Mouse (Mus musculus): ENCODE measurements around the gene Zfp759. TPM values are rescaled to one million over a fixed set of nuclear protein-coding genes. Genes with fewer than 3 reads are reported as not detected.
"Not testable (repeated sequence)": the region's sequence is repeated elsewhere in the genome, so short reads cannot be mapped to it uniquely, and the experiment has no call there.

The Zfp759 gene
- polyA plus RNA-seq, 1 experiment, result 3.2 TPM

GRCm38 (mm10) chr13:67112096-67112495 lies 9.4 kb upstream of the Zfp759 start:
- TF ChIP-seq POLR2A (IDR thresholded peaks at IDR 0.05; ENCODE audit: extremely low read depth, insufficient read depth, low read length), result no peak
- Histone ChIP-seq H3K4me3 (ENCODE audit: insufficient read depth, low read length) (no peak overlapping the region), H3K27ac (ENCODE audit: insufficient read depth, low read length) (no peak overlapping the region)

GRCm38 (mm10) chr13:67113287-67113686 lies 8.2 kb upstream of the Zfp759 start:
- no peaks in the 10 kb centered on the region for H3K4me1 ChIP-seq (ENCODE audit: control insufficient read depth, insufficient read depth, low read length)
- no peak for TF ChIP-seq POLR2A (IDR thresholded peaks at IDR 0.05; ENCODE audit: extremely low read depth, insufficient read depth, low read length)
- no peak for TF ChIP-seq CTCF (IDR thresholded peaks at IDR 0.05; ENCODE audit: extremely low read depth, insufficient read depth, low read length)
- H3K27ac ChIP-seq (ENCODE audit: insufficient read depth, low read length), result no peak overlapping the region
- H3K4me3 ChIP-seq (ENCODE audit: insufficient read depth, low read length), result no peak overlapping the region

More at GRCm38 (mm10) chr13:67112096-67112495, 9.4 kb upstream of the Zfp759 start:
- H3K4me1 ChIP-seq (ENCODE audit: control insufficient read depth, insufficient read depth, low read length), result peaks cover 3% of the 10 kb centered on the region

GRCm38 (mm10) chr13:67116163-67116562 lies 5.3 kb upstream of the Zfp759 start, which contains the start of gene Rslcan18:
Rslcan18 (minus strand) TSS chr13:67116263.
- H3K27ac ChIP-seq (ENCODE audit: insufficient read depth, low read length); H3K4me1 ChIP-seq (ENCODE audit: control insufficient read depth, insufficient read depth, low read length); H3K4me3 ChIP-seq (ENCODE audit: insufficient read depth, low read length): not testable (repeated sequence)

- H3K4me1 ChIP-seq (ENCODE audit: control insufficient read depth, insufficient read depth, low read length), result no peaks in the 10 kb centered on the region; the same call in 1 of the 2 replicates
- no peak overlapping the region for H3K27ac ChIP-seq (ENCODE audit: insufficient read depth, low read length)
- TF ChIP-seq POLR2A (IDR thresholded peaks at IDR 0.05; ENCODE audit: extremely low read depth, insufficient read depth, low read length), result no peak
- H3K4me3 ChIP-seq (ENCODE audit: insufficient read depth, low read length), result no peak overlapping the region
Measured at GRCm38 (mm10) chr13:67124460-67124859, 3.0 kb downstream of the Zfp759 start.

GRCm38 (mm10) chr13:67127507-67127906 lies 6.0 kb downstream of the Zfp759 start:
- H3K27ac ChIP-seq (ENCODE audit: insufficient read depth, low read length); H3K4me1 ChIP-seq (ENCODE audit: control insufficient read depth, insufficient read depth, low read length): not testable (repeated sequence)
- peak overlapping the region; percentile 89; the same call in 1 of the 2 replicates for H3K4me3 ChIP-seq (ENCODE audit: insufficient read depth, low read length)

- TF ChIP-seq POLR2A (IDR thresholded peaks at IDR 0.05; ENCODE audit: extremely low read depth, insufficient read depth, low read length), result no peak
- TF ChIP-seq CTCF (IDR thresholded peaks at IDR 0.05; ENCODE audit: extremely low read depth, insufficient read depth, low read length), result no peak
- Histone ChIP-seq H3K4me3 (ENCODE audit: insufficient read depth, low read length) (peak overlapping the region; percentile 89), H3K4me1 (ENCODE audit: control insufficient read depth, insufficient read depth, low read length) (no peaks in the 10 kb centered on the region; the same call in 1 of the 2 replicates), H3K27ac (ENCODE audit: insufficient read depth, low read length) (0 out of 2 replicates have a peak overlapping the region, but pooled peaks have one; percentile 24)
Measured at GRCm38 (mm10) chr13:67128038-67128721, 6.7 kb downstream of the Zfp759 start.

GRCm38 (mm10) chr13:67166122-67166521 lies 44.7 kb downstream of the Zfp759 start:
- H3K27ac ChIP-seq (ENCODE audit: insufficient read depth, low read length); H3K4me1 ChIP-seq (ENCODE audit: control insufficient read depth, insufficient read depth, low read length); H3K4me3 ChIP-seq (ENCODE audit: insufficient read depth, low read length): not testable (repeated sequence)

- not testable (repeated sequence) for H3K27ac ChIP-seq (ENCODE audit: insufficient read depth, low read length); H3K4me1 ChIP-seq (ENCODE audit: control insufficient read depth, insufficient read depth, low read length)
- H3K4me3 ChIP-seq (ENCODE audit: insufficient read depth, low read length), result peak within 1 kb of the TSS; percentile 73
Measured at GRCm38 (mm10) chr13:67172991-67173722, 51.7 kb downstream of the Zfp759 start, which contains the start of gene Rsl1. Rsl1 (plus strand) TSS chr13:67173182.

GRCm38 (mm10) chr13:67173723-67174055 lies 52.2 kb downstream of the Zfp759 start:
- peak overlapping the region; percentile 73 for H3K4me3 ChIP-seq (ENCODE audit: insufficient read depth, low read length)
- H3K27ac ChIP-seq (ENCODE audit: insufficient read depth, low read length), result no peak overlapping the region
- TF ChIP-seq POLR2A (IDR thresholded peaks at IDR 0.05; ENCODE audit: extremely low read depth, insufficient read depth, low read length) (no peak), CTCF (IDR thresholded peaks at IDR 0.05; ENCODE audit: extremely low read depth, insufficient read depth, low read length) (no peak)
- H3K4me1 ChIP-seq (ENCODE audit: control insufficient read depth, insufficient read depth, low read length), result no peaks in the 10 kb centered on the region

Other genes with a start within 250 kb of the Zfp759 start
- 2.4 and 2.7 TPM in 2 replicates for gene Gm10767, start 216.7 kb upstream of the Zfp759 start, polyA plus RNA-seq (2012; rRNA removed)
- 2.2 and 2.4 TPM in 2 replicates for gene Zfp712, start 60.5 kb upstream of the Zfp759 start, polyA plus RNA-seq (2012; rRNA removed)
- 2.9 and 3.0 TPM in 2 replicates for gene Zfp708, start 23.7 kb upstream of the Zfp759 start, polyA plus RNA-seq (2012; rRNA removed)
- gene Gm28557, start 13.1 kb upstream of the Zfp759 start, polyA plus RNA-seq (2012; rRNA removed), result 1.9 and 2.1 TPM in 2 replicates
- gene Rslcan18, start 5.4 kb upstream of the Zfp759 start, polyA plus RNA-seq (2012; rRNA removed), result 0.19 TPM in 2 replicates
- gene Rsl1, start 51.5 kb downstream of the Zfp759 start, polyA plus RNA-seq (2012; rRNA removed), result 3.8 and 4.1 TPM in 2 replicates
- 1.4 and 1.5 TPM in 2 replicates for gene Zfp455, start 72.8 kb downstream of the Zfp759 start, polyA plus RNA-seq (2012; rRNA removed)
- gene Zfp458, start 156.8 kb downstream of the Zfp759 start, polyA plus RNA-seq (2012; rRNA removed), result 3.8 and 4.2 TPM in 2 replicates
- 2.7 and 3.4 TPM in 2 replicates for gene Zfp457, start 184.8 kb downstream of the Zfp759 start, polyA plus RNA-seq (2012; rRNA removed)
- gene Zfp595, start 210.9 kb downstream of the Zfp759 start, polyA plus RNA-seq (2012; rRNA removed), result 2.3 and 2.6 TPM in 2 replicates
- not detected in 2 replicates for gene Gm28044, start 238.9 kb downstream of the Zfp759 start, polyA plus RNA-seq (2012; rRNA removed)
- gene Zfp953, start 238.9 kb downstream of the Zfp759 start, polyA plus RNA-seq (2012; rRNA removed), result 0.48 and 0.57 TPM in 2 replicates